Mouse (Mus musculus): ENCODE measurements around the gene Stmnd1. TPM values are rescaled to one million over a fixed set of nuclear protein-coding genes. Genes with fewer than 3 reads are reported as not detected.
"Not testable (repeated sequence)": the region's sequence is repeated elsewhere in the genome, so short reads cannot be mapped to it uniquely, and the experiment has no call there.

Gene Stmnd1
- polyA plus RNA-seq (2016; fragmentation: Nextera tagmentation; extraction: Ambion mirVana): not detected in 2 replicates

- Histone ChIP-seq H3K4me2 (replicated peaks) (peak within 1 kb of the TSS; percentile 43), H3K27ac (no peak within 1 kb of the TSS), H3K27me3 (replicated peaks) (no peaks in the 10 kb centered on the region), H3K36me3 (no peaks in the 10 kb centered on the region), H3K9me3 (no peaks in the 10 kb centered on the region), H3K4me1 (peaks cover 21% of the 10 kb centered on the region), H3K9ac (peak within 1 kb of the TSS; percentile 30; the same call in 1 of the 2 replicates), H3K4me3 (no peak within 1 kb of the TSS)
- WGBS: 26% methylated on average over 8 of the region's 8 CpGs
- ATAC-seq (ENCODE audit: low FRiP score, low read depth): no peak
Observed at GRCm38 (mm10) chr13:46273453-46274110, at the start of gene Stmnd1. Stmnd1 (plus strand) TSS chr13:46273721.

- ATAC-seq (ENCODE audit: low FRiP score, low read depth): no peak
Observed at GRCm38 (mm10) chr13:46226956-46227355, 46.6 kb upstream of the Stmnd1 start.

GRCm38 (mm10) chr13:46227486-46227885 lies 46.0 kb upstream of the Stmnd1 start:
- 83% methylated on average over 4 of the region's 4 CpGs for WGBS
- H3K27me3 ChIP-seq (replicated peaks): no peaks in the 10 kb centered on the region

More at GRCm38 (mm10) chr13:46226956-46227355, 46.6 kb upstream of the Stmnd1 start:
- H3K27me3 ChIP-seq (replicated peaks): no peaks in the 10 kb centered on the region
- no peak overlapping the region for H3K4me2 ChIP-seq (replicated peaks)
- no peaks in the 10 kb centered on the region for H3K4me1 ChIP-seq
- no peak overlapping the region for H3K27ac ChIP-seq
- H3K36me3 ChIP-seq: no peaks in the 10 kb centered on the region
- no peaks in the 10 kb centered on the region for H3K9me3 ChIP-seq
- 66% methylated on average over 2 of the region's 2 CpGs for WGBS
- H3K4me3 ChIP-seq: no peak overlapping the region
- H3K9ac ChIP-seq: no peak overlapping the region

GRCm38 (mm10) chr13:46228750-46229149 lies 44.8 kb upstream of the Stmnd1 start:
- WGBS: 85% methylated on average over 1 of the region's 1 CpGs
- not testable (repeated sequence) for H3K9me3 ChIP-seq; H3K4me2 ChIP-seq (replicated peaks); H3K9ac ChIP-seq; H3K27ac ChIP-seq; H3K4me1 ChIP-seq; ATAC-seq (ENCODE audit: low FRiP score, low read depth); H3K4me3 ChIP-seq; H3K36me3 ChIP-seq; H3K27me3 ChIP-seq (replicated peaks)

More at GRCm38 (mm10) chr13:46227486-46227885, 46.0 kb upstream of the Stmnd1 start:
- Histone ChIP-seq H3K27ac (no peak overlapping the region), H3K36me3 (no peaks in the 10 kb centered on the region), H3K4me3 (no peak overlapping the region), H3K9me3 (no peaks in the 10 kb centered on the region), H3K4me1 (no peaks in the 10 kb centered on the region), H3K4me2 (replicated peaks) (no peak overlapping the region), H3K9ac (no peak overlapping the region)
- no peak for ATAC-seq (ENCODE audit: low FRiP score, low read depth)

- no peak overlapping the region for H3K4me2 ChIP-seq (replicated peaks)
- ATAC-seq (ENCODE audit: low FRiP score, low read depth): no peak
- no peaks in the 10 kb centered on the region for H3K4me1 ChIP-seq
- H3K27me3 ChIP-seq (replicated peaks): no peaks in the 10 kb centered on the region
- no peaks in the 10 kb centered on the region for H3K36me3 ChIP-seq
- H3K4me3 ChIP-seq: no peak overlapping the region
- 87% methylated on average over 5 of the region's 5 CpGs for WGBS
- H3K9ac ChIP-seq: no peak overlapping the region
- no peak overlapping the region for H3K27ac ChIP-seq
- H3K9me3 ChIP-seq: no peaks in the 10 kb centered on the region
Observed at GRCm38 (mm10) chr13:46231514-46232085, 41.9 kb upstream of the Stmnd1 start.

GRCm38 (mm10) chr13:46237723-46238349 lies 35.7 kb upstream of the Stmnd1 start:
- H3K9me3 ChIP-seq: no peaks in the 10 kb centered on the region
- H3K36me3 ChIP-seq: no peaks in the 10 kb centered on the region
- H3K4me2 ChIP-seq (replicated peaks): no peak overlapping the region
- H3K27ac ChIP-seq: no peak overlapping the region
- peaks cover 3% of the 10 kb centered on the region; the same call in 1 of the 2 replicates for H3K4me1 ChIP-seq
- no peak overlapping the region for H3K9ac ChIP-seq
- no peaks in the 10 kb centered on the region for H3K27me3 ChIP-seq (replicated peaks)
- H3K4me3 ChIP-seq: no peak overlapping the region
- no peak for ATAC-seq (ENCODE audit: low FRiP score, low read depth)
- 62% methylated on average over 7 of the region's 7 CpGs for WGBS

- H3K9me3 ChIP-seq: no peaks in the 10 kb centered on the region
- H3K4me2 ChIP-seq (replicated peaks): no peak overlapping the region
- WGBS: 90% methylated on average over 7 of the region's 7 CpGs
- ATAC-seq (ENCODE audit: low FRiP score, low read depth): no peak
- no peak overlapping the region for H3K9ac ChIP-seq
- no peaks in the 10 kb centered on the region for H3K27me3 ChIP-seq (replicated peaks)
- H3K4me1 ChIP-seq: peaks cover 3% of the 10 kb centered on the region; the same call in 1 of the 2 replicates
- H3K36me3 ChIP-seq: no peaks in the 10 kb centered on the region
- no peak overlapping the region for H3K27ac ChIP-seq
- no peak overlapping the region for H3K4me3 ChIP-seq
Observed at GRCm38 (mm10) chr13:46238796-46239195, 34.7 kb upstream of the Stmnd1 start.

- ATAC-seq (ENCODE audit: low FRiP score, low read depth): no peak
- H3K4me1 ChIP-seq: peaks cover 3% of the 10 kb centered on the region; the same call in 1 of the 2 replicates
Observed at GRCm38 (mm10) chr13:46241391-46242188, 31.9 kb upstream of the Stmnd1 start.

GRCm38 (mm10) chr13:46253753-46254152 lies 19.8 kb upstream of the Stmnd1 start:
- Histone ChIP-seq H3K4me2 (replicated peaks) (no peak overlapping the region), H3K27ac (no peak overlapping the region), H3K9me3 (no peaks in the 10 kb centered on the region), H3K9ac (no peak overlapping the region), H3K36me3 (no peaks in the 10 kb centered on the region), H3K4me1 (no peaks in the 10 kb centered on the region), H3K27me3 (replicated peaks) (no peaks in the 10 kb centered on the region), H3K4me3 (no peak overlapping the region)
- 90% methylated on average over 3 of the region's 3 CpGs for WGBS
- ATAC-seq (ENCODE audit: low FRiP score, low read depth): no peak

More at GRCm38 (mm10) chr13:46241391-46242188, 31.9 kb upstream of the Stmnd1 start:
- no peaks in the 10 kb centered on the region for H3K9me3 ChIP-seq
- 56% methylated on average over 9 of the region's 9 CpGs for WGBS
- H3K36me3 ChIP-seq: no peaks in the 10 kb centered on the region
- H3K4me2 ChIP-seq (replicated peaks): no peak overlapping the region
- H3K27ac ChIP-seq: no peak overlapping the region
- no peak overlapping the region for H3K4me3 ChIP-seq
- no peak overlapping the region for H3K9ac ChIP-seq
- no peaks in the 10 kb centered on the region for H3K27me3 ChIP-seq (replicated peaks)

- Histone ChIP-seq H3K9ac (no peak overlapping the region), H3K4me1 (no peaks in the 10 kb centered on the region), H3K36me3 (no peaks in the 10 kb centered on the region), H3K4me2 (replicated peaks) (no peak overlapping the region), H3K27me3 (replicated peaks) (no peaks in the 10 kb centered on the region), H3K9me3 (no peaks in the 10 kb centered on the region), H3K4me3 (no peak overlapping the region), H3K27ac (no peak overlapping the region)
- ATAC-seq (ENCODE audit: low FRiP score, low read depth): no peak
- WGBS: 93% methylated on average over 5 of the region's 5 CpGs
Observed at GRCm38 (mm10) chr13:46254171-46254570, 19.4 kb upstream of the Stmnd1 start.

GRCm38 (mm10) chr13:46255616-46256015 lies 17.9 kb upstream of the Stmnd1 start:
- Histone ChIP-seq H3K27me3 (replicated peaks) (no peaks in the 10 kb centered on the region), H3K4me2 (replicated peaks) (no peak overlapping the region), H3K27ac (no peak overlapping the region), H3K4me1 (no peaks in the 10 kb centered on the region), H3K9ac (no peak overlapping the region), H3K4me3 (no peak overlapping the region), H3K36me3 (no peaks in the 10 kb centered on the region), H3K9me3 (no peaks in the 10 kb centered on the region)
- ATAC-seq (ENCODE audit: low FRiP score, low read depth): no peak
- WGBS: 76% methylated on average over 6 of the region's 6 CpGs

GRCm38 (mm10) chr13:46257847-46258246 lies 15.7 kb upstream of the Stmnd1 start:
- Histone ChIP-seq H3K9me3 (no peaks in the 10 kb centered on the region), H3K9ac (no peak overlapping the region), H3K4me1 (no peaks in the 10 kb centered on the region), H3K27ac (no peak overlapping the region), H3K4me2 (replicated peaks) (no peak overlapping the region), H3K36me3 (no peaks in the 10 kb centered on the region), H3K27me3 (replicated peaks) (no peaks in the 10 kb centered on the region), H3K4me3 (no peak overlapping the region)
- ATAC-seq (ENCODE audit: low FRiP score, low read depth): no peak
- WGBS: 9% methylated on average over 4 of the region's 4 CpGs

Measured in neural tube, embryonic 12.5 days (tissue).